Mouse (Mus musculus) right cerebral cortex, postnatal 25 days (tissue): Measurements from ENCODE around the gene Dnajc13.

Experiments used
- DNase-seq: peaks from one replicate; pipeline ENCODE4 v3.0.0; 2022

The Dnajc13 gene

DNA sequence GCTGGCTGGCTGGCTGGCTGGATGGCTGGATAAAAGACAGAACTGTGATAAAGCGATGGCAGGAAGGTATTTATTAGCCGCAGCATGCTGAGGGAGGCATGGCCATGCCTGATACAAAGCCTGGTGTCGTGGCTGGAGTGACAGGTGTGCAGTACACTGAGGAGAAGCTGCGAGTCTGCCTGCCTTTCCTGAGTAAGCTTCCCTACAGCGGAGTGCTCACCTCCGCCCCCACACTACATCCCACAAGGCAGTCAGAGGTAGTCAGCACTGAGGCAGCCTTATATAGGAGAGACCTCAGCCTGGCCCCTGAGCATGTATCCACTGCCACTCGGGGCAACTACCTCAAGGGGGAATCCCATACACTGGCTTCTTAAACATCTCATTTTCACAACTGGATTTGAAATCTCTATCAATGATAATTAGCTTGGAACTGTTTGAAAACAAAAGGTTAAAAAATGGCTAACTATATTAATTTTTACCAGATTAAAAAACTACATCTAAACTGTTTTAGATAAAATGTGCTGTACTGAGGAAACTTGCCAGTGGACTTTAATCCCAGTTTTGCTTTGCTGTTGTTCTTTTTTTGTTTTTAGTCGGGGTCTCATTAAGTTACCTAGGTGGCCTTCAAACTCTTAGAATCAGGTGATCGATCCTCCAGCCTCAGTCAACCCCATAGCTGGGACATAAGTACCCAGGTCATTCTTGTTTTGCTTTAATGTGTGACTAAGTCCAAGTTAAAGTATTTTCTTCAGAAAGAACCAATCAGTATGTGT lies 8.1 kb downstream of the Dnajc13 start:
- DNase-seq, result no peak

DNA sequence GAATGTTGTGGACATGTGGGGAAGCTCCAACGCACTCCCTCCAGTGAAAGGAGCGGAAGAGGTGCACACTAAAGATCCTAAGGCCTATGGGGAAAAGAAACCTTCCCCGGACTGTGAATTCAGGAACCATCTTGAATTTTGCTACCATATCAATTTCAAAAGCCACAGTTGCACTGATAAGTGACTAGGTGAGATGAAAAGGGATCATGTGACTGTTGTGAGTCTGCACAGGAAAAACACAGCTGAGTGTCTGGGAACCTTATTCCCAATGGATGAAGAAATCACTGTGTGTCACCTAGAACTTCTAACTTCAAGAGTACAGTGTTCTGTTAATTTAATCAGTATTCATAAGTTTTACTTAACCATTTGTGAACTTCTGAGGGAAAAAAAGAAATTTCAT lies 10.1 kb downstream of the Dnajc13 start:
- DNase-seq, result no peak

DNA sequence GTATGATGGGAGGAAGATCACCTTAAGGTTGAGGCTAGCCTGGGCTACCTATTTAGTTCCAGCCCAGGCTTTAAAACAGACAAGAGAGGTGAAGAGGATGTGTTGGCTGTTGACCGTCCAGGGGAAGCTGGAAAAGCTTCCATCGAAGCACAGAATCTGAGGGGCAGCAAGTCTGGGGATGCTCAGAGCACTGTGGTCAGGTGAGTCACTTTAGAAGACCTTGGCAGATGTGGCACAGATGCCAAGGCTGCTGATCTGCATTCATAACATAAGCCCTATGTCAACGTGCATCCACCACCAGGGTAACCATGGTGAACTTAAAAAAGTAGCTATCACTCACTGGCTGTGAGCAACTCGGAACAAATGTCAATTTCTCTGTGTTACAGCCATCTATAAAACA lies 11.0 kb downstream of the Dnajc13 start:
- DNase-seq, result no peak

DNA sequence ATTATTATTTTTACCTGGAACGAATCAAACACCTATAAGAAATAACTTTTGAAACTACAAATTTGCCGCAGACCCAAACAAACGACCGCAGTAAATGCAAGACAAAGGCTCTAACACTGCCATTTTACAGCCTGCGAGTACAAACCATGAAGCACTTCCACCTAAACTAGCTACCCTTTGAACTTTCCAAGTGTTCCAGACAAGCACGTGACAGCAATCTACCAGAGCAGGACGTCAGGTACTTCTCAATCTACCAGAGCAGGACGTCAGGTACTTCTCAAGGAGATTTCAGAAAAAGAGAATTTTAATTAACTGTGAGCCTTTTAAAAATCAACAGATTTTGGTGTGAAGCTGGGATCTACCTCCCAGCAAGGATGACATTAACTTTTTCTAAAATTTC lies 11.6 kb downstream of the Dnajc13 start:
- no peak for DNase-seq

DNA sequence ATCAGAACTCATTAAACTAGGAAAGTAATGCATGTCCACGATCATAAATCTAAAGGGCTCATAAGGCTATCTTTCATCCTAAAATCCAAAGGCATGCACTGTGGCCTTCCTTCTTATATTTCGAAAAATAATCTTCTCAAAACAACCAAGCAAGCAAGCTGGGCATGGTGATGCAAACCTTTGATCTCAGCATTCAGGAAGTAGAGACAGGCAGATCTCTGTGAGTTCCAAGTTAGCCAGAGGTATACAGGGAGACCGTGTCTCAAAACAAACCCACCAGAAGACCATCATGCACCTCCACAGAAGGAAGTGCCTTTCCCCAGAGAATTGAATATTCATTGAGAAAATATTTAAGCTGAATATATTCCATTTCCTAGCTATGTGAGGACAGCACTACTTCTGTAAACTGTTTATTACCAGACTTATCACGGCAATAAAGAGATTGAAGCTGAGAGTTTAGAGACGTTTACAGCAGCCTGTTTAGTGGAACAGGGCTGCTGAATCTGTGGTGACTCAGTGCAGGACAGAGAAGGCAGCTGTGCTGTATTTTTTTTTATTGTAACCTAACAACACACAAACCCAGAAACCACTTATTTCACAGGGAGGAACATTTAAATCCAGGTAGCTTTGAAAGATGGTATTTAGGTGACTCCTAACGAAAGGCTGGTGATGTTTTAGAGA lies 15.3 kb downstream of the Dnajc13 start:
- no peak for DNase-seq

DNA sequence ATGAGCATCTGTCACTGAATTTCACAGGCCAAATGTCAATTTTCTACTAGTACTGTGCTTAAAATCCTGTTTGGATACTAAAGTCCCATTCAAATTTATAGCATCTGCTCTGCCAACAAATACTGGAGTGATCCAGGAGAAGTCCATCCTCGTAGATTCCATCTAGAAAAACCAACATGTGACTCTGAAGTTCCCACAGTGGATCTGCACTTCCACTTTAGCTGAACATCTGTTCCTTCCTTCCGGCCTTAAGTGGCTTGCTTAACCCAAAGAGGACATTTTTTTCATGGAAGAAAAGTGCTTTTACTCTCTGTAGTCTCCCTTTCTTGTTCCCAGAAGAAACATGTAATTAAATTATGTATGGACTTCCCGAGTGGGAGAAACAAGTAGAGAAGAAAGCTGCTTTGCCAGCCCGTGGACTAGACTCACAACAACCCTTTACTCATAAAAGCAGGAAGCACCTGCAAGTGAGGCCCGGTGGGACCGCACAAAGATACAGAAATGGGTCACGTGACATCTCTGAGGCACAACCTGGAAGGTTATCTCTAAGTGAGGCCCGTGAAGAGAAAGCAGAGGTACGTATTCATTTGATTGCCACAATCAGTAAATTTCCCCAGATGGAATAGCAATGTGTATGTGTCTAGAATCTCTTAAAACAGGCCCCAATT lies 18.8 kb downstream of the Dnajc13 start:
- no peak for DNase-seq

DNA sequence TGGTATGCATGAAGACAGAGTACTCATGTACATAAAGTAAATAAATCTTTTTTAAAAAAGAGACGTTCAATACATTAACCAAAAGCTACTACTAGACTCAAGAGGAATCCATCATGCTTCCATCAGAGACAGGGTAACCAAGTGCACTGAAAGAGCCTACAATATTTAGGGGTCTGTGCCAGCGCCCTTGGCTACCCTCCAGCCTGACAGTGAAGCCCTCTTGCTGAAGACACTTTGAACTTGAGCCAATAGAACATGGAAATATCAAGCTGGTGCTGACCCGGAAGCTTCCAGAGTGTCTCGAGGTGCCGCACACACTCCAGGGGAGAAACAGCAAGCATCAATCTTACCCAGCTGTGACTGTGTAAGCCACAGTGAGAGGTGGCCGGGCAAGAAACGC lies 22.6 kb downstream of the Dnajc13 start:
- no peak for DNase-seq

DNA sequence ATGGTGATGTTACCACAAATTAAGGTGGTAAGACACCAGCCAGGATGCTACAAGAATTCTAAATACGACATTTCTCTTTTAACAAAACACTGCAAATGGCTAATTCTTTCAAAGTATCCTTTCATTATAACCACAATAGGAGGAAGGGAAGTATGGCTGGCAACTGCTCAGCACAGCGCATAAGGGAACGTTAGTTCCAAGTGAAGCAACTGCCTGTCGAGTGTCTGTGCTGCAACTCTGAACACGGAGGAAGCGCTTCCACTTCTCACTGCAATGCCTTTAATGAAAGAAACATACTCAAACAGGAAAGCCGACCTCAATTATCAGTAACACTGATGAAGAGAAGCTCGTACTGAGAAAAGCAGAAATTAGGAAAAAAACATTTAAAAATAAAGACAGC lies 23.7 kb downstream of the Dnajc13 start:
- DNase-seq, result no peak

DNA sequence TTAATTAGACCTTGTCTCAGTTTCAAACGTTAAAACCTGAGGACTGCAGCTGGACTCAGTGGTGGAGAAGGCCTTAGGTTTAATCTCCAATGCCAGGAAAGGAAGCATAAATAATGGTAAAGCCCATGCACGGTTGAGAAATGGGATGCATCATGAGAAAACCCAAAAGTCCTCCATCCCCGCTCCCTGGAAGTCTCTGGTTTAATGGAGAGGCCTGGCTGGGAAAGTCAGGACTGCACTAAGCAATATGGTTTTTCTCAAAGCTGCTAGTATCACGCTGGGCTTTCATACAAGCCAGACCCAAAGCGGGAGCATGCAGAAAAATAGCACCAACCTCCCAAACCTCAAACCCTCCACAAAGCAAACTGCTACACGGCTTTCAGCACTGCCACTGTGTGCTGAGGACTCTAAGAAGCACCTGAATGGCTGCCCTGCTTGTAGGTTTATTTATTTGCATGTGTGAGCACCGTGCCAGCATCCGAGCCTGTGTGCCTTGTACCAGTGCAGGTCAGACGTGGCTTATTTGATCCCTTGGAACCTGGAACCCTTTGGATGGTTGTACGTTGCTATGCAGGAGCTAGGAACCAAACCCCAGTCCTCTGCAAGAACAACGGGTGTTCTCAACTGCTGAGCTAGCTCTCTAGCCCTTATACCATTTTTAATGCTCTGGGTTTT lies 26.3 kb downstream of the Dnajc13 start:
- DNase-seq, result no peak

DNA sequence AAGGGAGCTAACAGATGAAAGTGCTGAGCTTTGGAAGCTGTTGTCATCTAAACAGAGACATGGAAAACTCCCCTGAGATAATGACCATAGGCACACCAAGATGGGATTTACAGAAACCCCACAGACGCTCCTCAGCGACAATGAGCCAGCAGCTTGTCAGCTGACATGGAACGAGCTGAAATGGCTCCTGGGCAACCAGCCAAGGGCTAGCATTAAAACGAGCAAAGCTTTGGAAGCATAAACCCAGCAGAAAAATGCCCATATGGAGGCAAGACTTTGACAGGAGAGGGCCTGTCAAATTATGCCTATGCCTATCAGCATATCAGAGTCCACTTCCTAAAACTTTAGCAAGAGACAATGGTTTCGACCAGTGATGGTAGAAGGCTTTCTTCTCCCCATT lies 27.0 kb downstream of the Dnajc13 start:
- no peak for DNase-seq

DNA sequence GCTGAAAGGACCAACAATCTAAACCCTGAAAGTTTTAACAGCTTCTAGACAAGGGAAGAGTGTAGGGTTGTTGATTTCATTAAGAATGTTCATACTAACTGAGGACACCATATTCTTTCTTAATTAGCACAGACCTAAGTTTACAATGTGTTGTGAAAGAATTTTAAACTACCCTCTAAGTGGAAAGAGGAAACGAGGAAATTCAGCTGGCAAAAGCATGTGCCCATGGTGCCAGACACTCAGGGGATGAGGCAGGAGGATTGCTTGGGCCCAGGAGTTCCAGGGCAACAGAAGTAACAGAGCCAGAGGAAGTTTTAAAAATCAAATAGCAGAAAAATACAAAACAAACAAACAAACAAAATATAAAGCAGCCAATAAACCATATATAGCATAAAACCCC lies 28.9 kb downstream of the Dnajc13 start:
- DNase-seq, result no peak

DNA sequence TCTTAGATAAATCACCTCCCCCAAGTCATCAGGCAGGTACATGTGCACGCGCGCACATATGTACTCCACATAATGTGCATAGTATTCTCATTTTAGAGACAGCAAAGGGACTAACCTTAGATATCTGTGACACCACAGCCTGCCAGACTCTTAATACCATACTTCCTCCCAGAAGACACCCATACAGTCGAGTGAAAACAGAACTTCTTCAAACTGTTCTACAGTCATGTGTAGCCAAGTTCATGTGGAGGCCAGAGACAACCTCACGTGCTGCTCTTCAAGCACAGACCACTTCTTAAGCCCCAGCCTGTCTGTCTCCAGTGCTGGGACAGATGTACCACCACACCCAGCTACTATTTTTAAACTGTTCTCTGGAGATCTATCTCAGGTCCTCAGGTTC lies 29.7 kb downstream of the Dnajc13 start:
- DNase-seq, result no peak

DNA sequence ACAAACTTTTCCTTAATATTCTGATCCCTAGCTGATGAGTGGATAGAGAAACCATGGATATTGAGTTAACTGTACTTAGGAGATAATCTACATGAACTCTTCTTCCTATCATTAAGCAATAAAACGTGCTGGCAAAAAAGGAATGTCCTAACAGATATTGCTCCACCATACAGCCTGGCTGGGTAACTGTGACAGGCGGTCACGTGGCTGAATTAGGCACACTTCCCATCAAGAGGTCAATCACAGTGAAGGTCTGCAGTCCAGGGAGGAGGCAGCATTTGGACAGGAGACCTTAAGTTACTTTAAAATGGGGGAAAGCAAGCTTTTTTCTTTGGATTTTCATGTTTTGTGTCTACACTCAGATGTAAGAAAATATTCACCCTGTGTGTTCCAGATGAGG lies 30.7 kb downstream of the Dnajc13 start:
- DNase-seq, result no peak

DNA sequence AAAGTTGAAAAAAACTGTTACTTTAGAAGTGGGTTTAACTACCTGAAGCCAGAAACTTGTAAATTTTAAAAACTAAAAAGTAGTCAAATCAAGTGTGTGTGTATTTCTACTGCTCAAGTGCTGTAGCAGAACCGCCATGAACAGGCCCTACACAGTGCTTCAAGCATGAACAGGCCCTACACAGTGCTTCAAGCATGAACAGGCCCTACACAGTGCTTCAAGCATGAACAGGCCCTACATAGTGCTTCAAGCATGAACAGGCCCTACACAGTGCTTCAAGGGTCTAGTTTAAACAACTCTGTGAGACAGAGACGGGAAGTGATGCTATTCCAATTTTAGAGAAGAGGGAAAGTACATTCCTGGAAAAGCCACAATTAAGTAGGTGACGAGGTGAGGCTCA lies 51.3 kb downstream of the Dnajc13 start:
- no peak for DNase-seq

DNA sequence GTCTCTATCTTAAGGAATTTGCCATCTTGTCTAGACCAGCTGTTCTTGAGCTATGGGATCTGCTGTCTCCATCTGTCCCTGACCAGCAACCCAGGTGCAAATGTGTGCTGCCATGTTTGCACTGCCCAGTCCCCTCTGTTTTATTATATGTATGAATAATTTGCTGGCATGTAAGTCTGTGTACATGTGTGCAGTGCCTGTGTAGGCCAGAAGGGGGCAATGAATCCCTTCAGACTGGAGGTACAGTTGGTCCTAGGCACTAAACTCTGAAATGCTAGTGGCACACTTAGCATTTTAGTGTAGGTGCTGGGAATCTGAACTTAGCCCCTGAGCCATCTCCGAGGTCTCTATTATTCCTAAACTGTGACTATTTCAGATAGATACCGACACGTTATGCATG lies 58.9 kb downstream of the Dnajc13 start:
- DNase-seq, result no peak

DNA sequence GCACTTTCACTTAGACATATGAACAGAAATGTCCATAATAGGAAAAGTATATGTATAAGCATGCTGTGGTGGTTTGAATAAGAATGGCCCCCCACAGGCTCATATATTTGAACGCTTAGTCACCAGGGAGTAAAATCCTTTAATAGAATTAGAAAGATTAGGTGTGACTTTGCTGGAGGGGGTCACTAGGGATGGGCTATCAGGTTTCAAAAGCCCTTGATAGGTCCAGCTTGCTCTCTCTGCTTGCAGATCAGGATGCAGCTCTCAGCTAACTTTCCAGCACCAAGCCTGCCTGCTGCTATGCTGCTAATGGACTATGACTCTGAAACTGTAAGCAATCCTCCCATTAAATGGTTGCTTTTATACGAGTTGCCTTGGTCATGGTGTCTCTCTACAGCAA lies 68.2 kb downstream of the Dnajc13 start:
- no peak for DNase-seq

DNA sequence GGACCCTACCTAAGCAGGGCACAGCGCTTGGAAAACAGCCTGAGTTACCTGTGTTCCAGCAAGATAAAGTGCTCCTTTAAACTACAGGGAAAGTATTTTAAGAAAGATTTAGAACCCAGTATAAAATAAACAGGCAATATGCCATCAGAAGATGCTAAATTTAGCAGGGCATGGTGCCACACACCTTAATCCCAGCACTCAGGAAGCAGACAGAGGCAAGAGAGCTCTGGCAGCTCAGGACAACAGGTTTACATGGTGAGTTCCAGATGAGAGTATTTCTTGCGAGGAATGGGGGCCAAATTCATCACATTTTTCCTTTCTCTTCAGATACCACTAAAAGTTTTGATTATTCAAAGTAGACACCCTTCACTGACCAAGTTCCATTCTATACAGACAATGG lies 68.8 kb downstream of the Dnajc13 start:
- no peak for DNase-seq

DNA sequence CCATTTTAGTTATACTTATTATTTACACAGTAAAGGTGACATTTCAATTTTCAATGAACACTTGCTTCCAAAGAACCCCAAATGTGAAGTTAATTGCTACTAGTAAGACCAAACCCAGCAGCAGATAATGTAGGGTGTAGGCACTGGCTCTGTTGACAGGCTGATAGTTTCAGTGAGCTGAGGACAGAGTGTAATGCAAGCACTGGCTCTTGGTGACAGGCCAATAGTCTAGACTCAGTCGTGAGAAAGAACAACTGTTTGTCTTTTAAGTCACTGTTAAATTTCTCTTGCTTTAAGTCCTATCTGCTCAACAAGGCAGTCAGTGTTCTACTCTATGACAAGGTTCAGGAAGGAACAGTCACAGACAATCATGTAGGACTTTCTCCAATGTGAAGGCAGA lies 69.4 kb downstream of the Dnajc13 start:
- DNase-seq, result no peak

DNA sequence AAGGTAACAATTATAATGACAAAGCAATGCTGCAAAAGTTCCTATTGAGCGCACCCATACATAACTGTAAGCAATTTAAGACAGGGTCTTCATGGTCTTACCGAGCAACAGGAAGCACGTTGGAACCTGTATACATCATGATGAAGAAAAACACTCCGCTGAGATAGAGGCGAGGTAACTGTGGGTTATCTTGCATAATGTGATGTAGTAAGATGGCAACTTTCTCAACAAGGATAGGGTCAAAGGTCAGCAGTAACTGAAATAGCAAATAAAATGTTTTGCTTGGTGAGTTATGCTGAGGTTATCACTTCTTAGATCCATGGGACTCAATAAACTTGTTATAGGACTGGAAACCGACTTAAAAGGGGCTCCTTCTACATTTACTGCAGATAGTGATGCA lies 70.2 kb downstream of the Dnajc13 start:
- no peak for DNase-seq

DNA sequence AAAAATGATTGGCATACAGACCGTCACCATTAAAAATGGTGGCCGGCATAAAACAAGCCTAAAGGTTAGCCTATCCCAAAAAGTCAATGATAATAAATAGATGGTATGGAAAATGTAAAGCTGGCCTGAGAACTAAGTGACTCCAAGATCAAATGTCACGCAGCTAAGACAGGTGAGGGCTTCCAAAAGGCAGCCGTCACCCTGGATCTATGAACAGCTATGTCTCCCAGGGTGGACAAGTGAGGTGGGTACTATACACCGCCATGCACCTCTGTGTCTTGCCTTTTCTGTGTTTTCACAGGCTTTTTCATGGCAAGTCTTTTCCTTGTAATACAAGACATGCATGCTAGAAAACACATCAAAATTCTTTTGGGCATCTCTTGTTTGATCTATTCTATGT lies 73.1 kb downstream of the Dnajc13 start:
- no peak for DNase-seq

DNA sequence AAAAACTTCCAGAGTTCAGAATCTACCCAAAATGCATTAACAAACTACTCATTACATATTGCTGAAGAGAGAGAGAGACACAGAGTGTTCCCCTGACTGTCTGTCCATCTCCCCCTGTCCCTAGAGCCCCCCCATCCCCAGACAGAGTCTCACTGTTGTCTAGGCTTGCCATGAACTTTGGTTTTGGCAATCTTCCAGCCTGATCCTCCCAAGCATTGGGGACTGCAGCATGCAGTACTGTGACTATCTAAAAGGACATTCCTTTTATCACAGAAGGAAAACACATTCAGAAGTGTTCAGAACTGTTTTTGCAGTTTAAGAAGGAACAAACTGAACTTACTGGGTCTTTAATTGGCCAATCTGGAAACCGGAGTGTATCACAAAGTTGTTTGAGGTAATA lies 74.0 kb downstream of the Dnajc13 start:
- DNase-seq, result no peak

DNA sequence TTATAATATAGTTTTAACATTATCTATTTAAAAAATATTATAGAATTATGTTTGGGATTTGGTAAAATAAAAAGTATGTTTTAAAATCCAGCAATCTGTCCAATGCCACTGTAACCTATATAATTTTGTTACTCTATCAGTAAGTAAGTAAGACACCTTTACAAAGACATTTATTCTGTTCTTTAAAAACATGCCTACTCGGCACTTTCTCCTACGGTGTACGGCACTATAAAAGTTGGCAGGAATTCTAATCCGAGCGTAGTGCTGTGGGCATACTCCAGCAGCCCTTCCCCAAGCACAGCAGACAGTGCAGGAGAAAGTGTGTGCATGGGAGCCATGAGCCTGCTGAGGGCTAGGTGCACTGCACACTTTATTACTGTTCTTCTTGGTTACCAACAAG lies 75.7 kb downstream of the Dnajc13 start:
- no peak for DNase-seq

DNA sequence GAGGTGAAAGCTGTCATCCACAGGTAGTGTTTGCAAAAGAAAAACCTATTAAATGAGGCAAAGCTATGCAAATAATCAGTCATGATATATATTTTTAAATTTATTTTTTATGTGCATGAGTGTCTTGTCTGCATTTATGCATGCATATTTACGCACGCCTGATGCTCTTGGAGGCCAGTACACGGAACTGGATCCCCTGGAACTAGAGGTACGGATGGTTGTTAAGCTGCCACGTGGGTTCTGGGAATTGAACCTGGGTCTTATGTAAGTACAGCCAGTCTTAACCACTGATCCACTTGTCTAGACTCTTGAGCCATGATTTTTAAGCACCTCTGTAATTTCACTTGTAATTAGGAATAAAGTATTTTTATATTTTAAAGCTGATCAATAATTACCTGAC lies 79.5 kb downstream of the Dnajc13 start:
- DNase-seq, result no peak

DNA sequence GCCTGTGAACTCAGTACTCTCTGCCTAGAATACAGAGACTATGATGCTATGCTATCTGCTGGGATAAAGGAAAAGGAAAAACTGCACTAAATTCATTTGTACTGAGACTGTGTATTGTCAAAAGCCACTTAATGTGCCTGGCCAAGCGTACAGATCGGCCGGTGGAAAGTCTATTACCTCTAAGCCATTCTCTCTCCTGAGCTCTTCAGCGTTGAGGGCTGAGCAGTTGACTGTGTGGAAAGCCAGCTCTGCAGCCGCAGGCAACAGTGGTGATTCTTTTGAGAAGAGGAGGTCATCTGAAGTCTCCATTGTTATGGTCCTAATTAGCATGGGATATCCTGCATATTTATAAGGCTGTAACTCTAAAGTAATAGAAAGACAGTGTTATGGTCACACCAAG lies 80.4 kb downstream of the Dnajc13 start:
- no peak for DNase-seq
